Mouse (Mus musculus) gastrocnemius, postnatal 14 days (tissue): ENCODE data around the gene Stoml1. TPM values are rescaled to one million over a fixed set of nuclear protein-coding genes. Genes with fewer than 3 reads are reported as not detected.
A peak's percentile ranks its signal among the peaks of the same experiment; 100 is the strongest.

Source experiments
- DNase-seq: peaks from one replicate; pipeline ENCODE4 v3.0.0; 2021; ENCODE audit warnings: mixed read lengths
- intact Hi-C: fragments of 180-260 bp; cut with DNase I; formaldehyde crosslinking; loops from one replicate; pipeline ENCODE4 v1.15.1; 2025; ENCODE audit warnings: low total_unique reads
- long read RNA-seq, 2 experiments: library from polyadenylated mRNA; stranded (forward); transcript quantifications; one replicate each; pipeline ENCODE4 v2.0.0; 2021
- total RNA-seq, 2 experiments: library from RNA; stranded (reverse); gene quantifications; 2 replicates each; pipeline ENCODE4 v1.2.3; 2021

Gene Stoml1
- total RNA-seq, result 1 to 10 TPM; 7.0 to 8.7 TPM
- long read RNA-seq, experiment 1, transcript Stoml1-201 (7 exons, 1,984 nt), result major isoform, 9 of 15 reads
- long read RNA-seq, experiment 1, partial matches to known transcripts, result 2 of 15 reads
- long read RNA-seq, experiment 1, other reads (novel, unspliced or antisense), result 3 of 15 reads
- long read RNA-seq, experiment 2, transcript Stoml1-201 (7 exons, 1,984 nt), result major isoform, 15 of 23 reads
- long read RNA-seq, experiment 2, partial matches to known transcripts, result 1 of 23 reads
- long read RNA-seq, experiment 2, other reads (novel, unspliced or antisense), result 6 of 23 reads

GRCm38 (mm10) chr9:58253033-58253804, at the start of gene Stoml1:
Gene Stoml1, plus strand, starts transcription at chr9:58253164.
- peak; percentile 94 for DNase-seq
- intact Hi-C loops, result no loop called here

GRCm38 (mm10) chr9:58203516-58204447, 49.2 kb upstream of the Stoml1 start, which contains the start of the genes Islr and Islr2:
Gene Islr, minus strand, starts transcription at chr9:58204306.
Gene Islr2, minus strand, starts transcription at chr9:58204319.
- intact Hi-C loops, result loop anchor here (5.0 kb wide), 1 partner anchor 166 kb away; no protein-coding TSS in a partner anchor
- DNase-seq, result peak; percentile 73

- DNase-seq, result peak; percentile 92
- intact Hi-C loops, result loop anchor here (5.0 kb wide), 1 partner anchor 167 kb away; no protein-coding TSS in a partner anchor
Observed at GRCm38 (mm10) chr9:58204448-58205000, 48.4 kb upstream of the Stoml1 start.

GRCm38 (mm10) chr9:58206013-58206412, 47.0 kb upstream of the Stoml1 start:
- intact Hi-C loops, result no loop called here
- DNase-seq, result no peak

GRCm38 (mm10) chr9:58209462-58210303, 43.3 kb upstream of the Stoml1 start:
- intact Hi-C loops, result no loop called here
- DNase-seq, result no peak

GRCm38 (mm10) chr9:58210304-58210627, 42.7 kb upstream of the Stoml1 start:
- no peak for DNase-seq
- intact Hi-C loops, result no loop called here

- intact Hi-C loops, result no loop called here
- DNase-seq, result peak; percentile 1
Observed at GRCm38 (mm10) chr9:58213377-58213776, 39.6 kb upstream of the Stoml1 start.

GRCm38 (mm10) chr9:58213865-58214264, 39.1 kb upstream of the Stoml1 start:
- peak; percentile 3 for DNase-seq
- intact Hi-C loops, result no loop called here

- peak; percentile 5 for DNase-seq
- intact Hi-C loops, result no loop called here
Observed at GRCm38 (mm10) chr9:58214519-58215180, 38.3 kb upstream of the Stoml1 start.

- peak; percentile 5 for DNase-seq
- intact Hi-C loops, result no loop called here
Observed at GRCm38 (mm10) chr9:58216402-58216801, 36.6 kb upstream of the Stoml1 start.

GRCm38 (mm10) chr9:58218539-58218938, 34.4 kb upstream of the Stoml1 start:
- DNase-seq, result no peak
- intact Hi-C loops, result no loop called here

- DNase-seq, result peak; percentile 26
- intact Hi-C loops, result no loop called here
Observed at GRCm38 (mm10) chr9:58220218-58220903, 32.6 kb upstream of the Stoml1 start.

- intact Hi-C loops, result no loop called here
- DNase-seq, result no peak
Observed at GRCm38 (mm10) chr9:58224356-58224755, 28.6 kb upstream of the Stoml1 start.

- DNase-seq, result no peak
- intact Hi-C loops, result loop anchor here (5.0 kb wide), 2 partner anchors 46 to 146 kb away; partner anchors contain the start of gene Tbc1d21
Observed at GRCm38 (mm10) chr9:58225915-58226913, 26.8 kb upstream of the Stoml1 start.

GRCm38 (mm10) chr9:58228777-58229466, 24.0 kb upstream of the Stoml1 start:
- no peak for DNase-seq
- intact Hi-C loops, result loop anchor here (5.0 kb wide), 2 partner anchors 43 to 143 kb away; partner anchors contain the start of gene Tbc1d21

GRCm38 (mm10) chr9:58231746-58232145, 21.2 kb upstream of the Stoml1 start:
- intact Hi-C loops, result no loop called here
- DNase-seq, result peak; percentile 2
